Mouse (Mus musculus): Measurements from ENCODE around the gene Rex1bd.

DNA sequence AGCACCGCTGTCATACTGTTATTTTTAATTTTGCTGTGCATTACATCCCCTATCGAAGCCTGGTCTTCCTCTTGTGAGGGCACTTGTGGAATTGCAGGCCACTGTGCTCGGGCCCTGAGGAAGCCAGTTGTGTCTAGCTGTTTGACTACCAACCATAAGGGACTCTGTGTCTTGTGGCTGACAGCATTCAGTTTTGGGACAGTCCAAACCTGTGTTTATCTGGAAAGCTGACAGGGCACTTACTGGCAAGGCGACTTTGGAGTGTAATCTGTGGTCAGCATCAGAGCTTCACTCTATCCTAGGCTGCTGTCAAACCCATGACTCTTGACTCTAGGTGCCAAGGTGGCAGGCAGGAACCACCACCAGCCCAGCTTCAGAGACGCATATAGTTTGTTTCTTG is 34.5 kb upstream of the Rex1bd start:
- no peak for TF ChIP-seq CTCF (IDR thresholded peaks at IDR 0.05; ENCODE audit: extremely low read depth, insufficient read depth, low read length)
- TF ChIP-seq POLR2A (IDR thresholded peaks at IDR 0.05; ENCODE audit: extremely low read depth, insufficient read depth, low read length) = no peak
